Mouse (Mus musculus): ENCODE data around the gene Gli1. TPM values are rescaled to one million over a fixed set of nuclear protein-coding genes. Genes with fewer than 3 reads are reported as not detected.
"Not testable (repeated sequence)": the region's sequence is repeated elsewhere in the genome, so short reads cannot be mapped to it uniquely, and the experiment has no call there.

Gli1 gene
- total and polyA plus RNA-seq, 2 experiments from 2014 or later: 0.59 to 1.1 TPM

DNA sequence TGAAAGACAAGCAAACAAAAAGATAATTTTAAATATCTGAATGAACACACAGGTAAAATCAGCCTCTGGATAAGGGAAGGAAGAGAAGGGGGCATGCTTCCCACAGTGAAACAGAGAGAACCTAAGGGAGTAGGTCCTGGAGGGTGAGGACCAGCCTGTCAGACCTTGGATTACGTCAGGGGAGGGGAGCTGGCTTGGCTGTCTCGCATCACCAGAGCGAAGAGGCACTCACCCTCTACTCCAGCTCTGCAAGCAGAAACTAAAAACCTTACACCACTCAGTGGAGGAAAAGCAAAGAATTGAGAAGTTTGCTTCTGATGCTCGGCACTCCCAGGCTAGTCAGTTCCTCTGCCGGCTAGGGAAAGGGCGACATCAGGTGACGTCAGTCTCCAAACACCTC is 21.8 kb downstream of the Gli1 start:
- TF ChIP-seq EP300 (IDR thresholded peaks at IDR 0.05; ENCODE audit: low read depth): no peak
- no peak for TF ChIP-seq CTCF (IDR thresholded peaks at IDR 0.05; ENCODE audit: low read depth)
- no peaks in the 10 kb centered on the region for H3K9me3 ChIP-seq (replicated peaks; ENCODE audit: control insufficient read depth, low read length)
- peaks cover 16% of the 10 kb centered on the region for H3K27me3 ChIP-seq (ENCODE audit: control insufficient read depth, insufficient read depth, low read length)
- no peaks in the 10 kb centered on the region for H3K36me3 ChIP-seq (replicated peaks; ENCODE audit: control insufficient read depth, insufficient read depth, low read length)
- ATAC-seq (ENCODE audit: insufficient read depth, low read depth) (no peak), DNase-seq (ENCODE audit: low spot score) (no peak)
- no peak overlapping the region for H3K27ac ChIP-seq (ENCODE audit: low read depth)
- H3K9ac ChIP-seq (replicated peaks; ENCODE audit: low read depth, low read length): no peak overlapping the region
- 70% methylated on average over 7 of the region's 7 CpGs for WGBS
- H3K4me3 ChIP-seq (ENCODE audit: low read depth, low read length): no peak overlapping the region
- no peaks in the 10 kb centered on the region for H3K4me1 ChIP-seq (ENCODE audit: control insufficient read depth, insufficient read depth)
- no peak overlapping the region for H3K4me2 ChIP-seq (ENCODE audit: low read depth, low read length)

DNA sequence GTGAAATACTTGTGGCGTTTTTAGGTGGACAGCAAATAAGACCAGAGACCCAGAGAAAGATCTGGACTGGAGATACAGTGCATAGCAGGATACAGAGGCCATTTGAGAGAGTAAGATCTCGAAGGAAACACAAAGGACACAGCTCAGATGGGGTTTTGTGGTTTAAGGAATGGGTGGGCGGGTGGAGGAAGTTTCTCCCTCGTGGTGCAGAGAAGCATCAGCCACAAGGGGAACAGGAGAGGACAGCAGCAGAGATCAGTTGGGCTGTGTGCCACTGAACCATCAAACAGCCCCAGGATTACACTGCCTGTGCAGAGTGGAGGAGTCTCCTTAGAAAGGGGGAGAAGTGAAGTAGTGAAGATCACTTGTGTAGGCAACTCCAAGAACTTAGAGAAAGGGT is 23.8 kb downstream of the Gli1 start:
- Histone ChIP-seq H3K9me3 (replicated peaks; ENCODE audit: control insufficient read depth, low read length) (no peaks in the 10 kb centered on the region), H3K36me3 (replicated peaks; ENCODE audit: control insufficient read depth, insufficient read depth, low read length) (no peaks in the 10 kb centered on the region), H3K9ac (replicated peaks; ENCODE audit: low read depth, low read length) (no peak overlapping the region), H3K4me2 (ENCODE audit: low read depth, low read length) (no peak overlapping the region), H3K4me1 (ENCODE audit: control insufficient read depth, insufficient read depth) (no peaks in the 10 kb centered on the region), H3K4me3 (ENCODE audit: low read depth, low read length) (no peak overlapping the region), H3K27ac (ENCODE audit: low read depth) (no peak overlapping the region), H3K27me3 (ENCODE audit: control insufficient read depth, insufficient read depth, low read length) (0 out of 2 replicates have a peak, but pooled peaks cover 4% of the 10 kb centered on the region)
- DNase-seq (ENCODE audit: low spot score) (no peak), ATAC-seq (ENCODE audit: insufficient read depth, low read depth) (no peak)
- 32% methylated on average over 4 of the region's 4 CpGs for WGBS
- TF ChIP-seq EP300 (IDR thresholded peaks at IDR 0.05; ENCODE audit: low read depth) (no peak), CTCF (IDR thresholded peaks at IDR 0.05; ENCODE audit: low read depth) (no peak)

DNA sequence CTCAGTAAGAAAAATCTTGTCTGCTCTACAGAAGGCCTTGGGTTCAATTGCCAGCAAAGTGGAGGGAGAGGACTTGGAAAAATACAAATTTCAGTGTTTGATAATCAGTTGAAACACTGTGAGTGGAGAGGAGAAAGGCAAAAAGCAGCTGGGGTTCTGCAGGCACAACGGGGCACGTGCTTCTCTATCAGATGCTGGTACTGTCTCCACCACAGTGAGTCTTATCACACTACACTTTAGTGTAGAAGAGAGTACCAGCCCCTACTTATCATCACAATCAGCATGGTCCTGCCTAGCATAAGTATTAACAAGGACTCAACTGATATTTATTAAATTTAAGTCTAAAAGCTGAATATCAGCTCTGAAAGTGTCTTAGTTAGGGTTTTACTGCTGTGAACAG is 24.5 kb downstream of the Gli1 start:
- no peak for TF ChIP-seq CTCF (IDR thresholded peaks at IDR 0.05; ENCODE audit: low read depth)
- no peak for TF ChIP-seq EP300 (IDR thresholded peaks at IDR 0.05; ENCODE audit: low read depth)
- Histone ChIP-seq H3K9me3 (replicated peaks; ENCODE audit: control insufficient read depth, low read length) (no peaks in the 10 kb centered on the region), H3K9ac (replicated peaks; ENCODE audit: low read depth, low read length) (no peak overlapping the region), H3K27me3 (ENCODE audit: control insufficient read depth, insufficient read depth, low read length) (no peaks in the 10 kb centered on the region), H3K36me3 (replicated peaks; ENCODE audit: control insufficient read depth, insufficient read depth, low read length) (no peaks in the 10 kb centered on the region), H3K4me2 (ENCODE audit: low read depth, low read length) (no peak overlapping the region), H3K27ac (ENCODE audit: low read depth) (no peak overlapping the region), H3K4me1 (ENCODE audit: control insufficient read depth, insufficient read depth) (no peaks in the 10 kb centered on the region), H3K4me3 (ENCODE audit: low read depth, low read length) (no peak overlapping the region)
- WGBS: 49% methylated on average over 2 of the region's 2 CpGs
- ATAC-seq (ENCODE audit: insufficient read depth, low read depth) (no peak), DNase-seq (ENCODE audit: low spot score) (no peak)

DNA sequence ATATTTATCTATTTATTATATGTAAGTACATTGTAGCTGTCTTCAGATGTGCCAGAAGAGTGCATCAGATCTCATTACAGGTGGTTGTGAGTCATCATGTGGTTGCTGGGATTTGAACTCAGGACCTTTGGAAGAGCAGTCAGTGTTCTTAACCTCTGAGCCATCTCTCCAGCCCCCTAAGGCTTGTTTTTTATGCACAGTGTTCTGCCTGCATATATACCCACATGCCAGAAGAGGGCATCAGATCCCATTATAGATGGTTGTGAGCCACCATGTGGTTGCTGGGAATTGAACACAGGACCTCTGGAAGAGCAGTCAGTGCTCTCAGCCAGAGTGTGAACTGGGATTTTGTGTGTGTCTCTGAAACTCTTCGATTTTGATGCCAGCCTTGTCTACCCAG is 26.8 kb downstream of the Gli1 start:
- H3K4me1 ChIP-seq (ENCODE audit: control insufficient read depth, insufficient read depth); H3K27ac ChIP-seq (ENCODE audit: low read depth); H3K36me3 ChIP-seq (replicated peaks; ENCODE audit: control insufficient read depth, insufficient read depth, low read length); ATAC-seq (ENCODE audit: insufficient read depth, low read depth); H3K27me3 ChIP-seq (ENCODE audit: control insufficient read depth, insufficient read depth, low read length); DNase-seq (ENCODE audit: low spot score); H3K9me3 ChIP-seq (replicated peaks; ENCODE audit: control insufficient read depth, low read length); H3K9ac ChIP-seq (replicated peaks; ENCODE audit: low read depth, low read length); H3K4me2 ChIP-seq (ENCODE audit: low read depth, low read length); H3K4me3 ChIP-seq (ENCODE audit: low read depth, low read length): not testable (repeated sequence)
- 76% methylated on average over 1 of the region's 1 CpGs for WGBS

DNA sequence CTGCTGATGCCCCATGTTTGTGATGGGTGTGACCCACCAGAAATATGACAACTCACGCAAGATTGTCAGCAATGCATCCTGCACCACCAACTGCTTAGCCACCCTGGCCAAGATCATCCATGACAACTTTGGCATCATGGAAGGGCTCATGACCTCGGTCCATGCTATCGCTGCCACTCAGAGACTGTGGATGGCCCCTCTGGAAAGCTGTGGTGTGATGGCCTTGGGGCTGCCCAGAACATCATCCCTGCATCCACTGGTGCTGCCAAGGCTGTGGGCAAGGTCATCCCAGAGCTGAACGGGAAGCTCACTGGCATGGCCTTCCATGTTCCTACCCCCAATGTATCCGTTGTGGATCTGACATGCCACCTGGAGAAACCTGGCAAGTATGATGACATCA is 28.3 kb downstream of the Gli1 start:
- H3K27ac ChIP-seq (ENCODE audit: low read depth); H3K9me3 ChIP-seq (replicated peaks; ENCODE audit: control insufficient read depth, low read length); H3K36me3 ChIP-seq (replicated peaks; ENCODE audit: control insufficient read depth, insufficient read depth, low read length); H3K4me2 ChIP-seq (ENCODE audit: low read depth, low read length); H3K9ac ChIP-seq (replicated peaks; ENCODE audit: low read depth, low read length); H3K4me1 ChIP-seq (ENCODE audit: control insufficient read depth, insufficient read depth); H3K4me3 ChIP-seq (ENCODE audit: low read depth, low read length); DNase-seq (ENCODE audit: low spot score); ATAC-seq (ENCODE audit: insufficient read depth, low read depth); H3K27me3 ChIP-seq (ENCODE audit: control insufficient read depth, insufficient read depth, low read length): not testable (repeated sequence)
- WGBS: 92% methylated on average over 5 of the region's 5 CpGs

DNA sequence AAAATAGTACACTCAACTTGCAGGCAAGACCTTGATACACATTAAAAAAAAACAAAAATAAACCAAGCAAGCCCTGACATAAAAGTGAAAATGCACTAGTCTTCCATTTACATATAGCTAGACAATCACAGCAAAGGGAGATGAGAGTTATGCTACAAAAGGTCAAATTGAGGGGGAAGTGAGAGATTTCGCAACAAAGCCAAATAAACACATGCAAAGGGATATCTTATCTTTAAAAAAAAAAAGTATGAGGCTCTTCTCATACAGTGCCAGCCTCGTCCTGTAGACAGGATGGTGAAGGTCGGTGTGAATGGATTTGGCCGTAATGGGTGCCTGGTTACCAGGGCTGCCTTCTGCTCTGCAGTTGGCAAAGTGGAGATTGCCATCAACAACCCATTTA is 28.9 kb downstream of the Gli1 start:
- 45% methylated on average over 4 of the region's 4 CpGs for WGBS
- TF ChIP-seq EP300 (IDR thresholded peaks at IDR 0.05; ENCODE audit: low read depth) (no peak), CTCF (IDR thresholded peaks at IDR 0.05; ENCODE audit: low read depth) (no peak)
- ATAC-seq (ENCODE audit: insufficient read depth, low read depth): no peak
- DNase-seq (ENCODE audit: low spot score): no peak
- no peak overlapping the region for H3K27ac ChIP-seq (ENCODE audit: low read depth)
- no peak overlapping the region for H3K4me2 ChIP-seq (ENCODE audit: low read depth, low read length)
- H3K9me3 ChIP-seq (replicated peaks; ENCODE audit: control insufficient read depth, low read length): no peaks in the 10 kb centered on the region
- peaks cover 11% of the 10 kb centered on the region for H3K36me3 ChIP-seq (replicated peaks; ENCODE audit: control insufficient read depth, insufficient read depth, low read length)
- H3K9ac ChIP-seq (replicated peaks; ENCODE audit: low read depth, low read length): no peak overlapping the region
- no peak overlapping the region for H3K4me3 ChIP-seq (ENCODE audit: low read depth, low read length)
- no peaks in the 10 kb centered on the region for H3K27me3 ChIP-seq (ENCODE audit: control insufficient read depth, insufficient read depth, low read length)
- peaks cover 3% of the 10 kb centered on the region; the same call in 1 of the 2 replicates for H3K4me1 ChIP-seq (ENCODE audit: control insufficient read depth, insufficient read depth)

All from heart, postnatal 0 days (tissue).